Mouse (Mus musculus): ENCODE measurements at regions not wholly inside any gene's neighbourhood (a gene's known extent, or its start where the extent isn't known, plus 50 kb on each side); places are given as distances from the start of the nearest gene placed in this dataset.
"Not testable (repeated sequence)": the region's sequence is repeated elsewhere in the genome, so short reads cannot be mapped to it uniquely, and the experiment has no call there.

GRCm38 (mm10) chr12:115012751-115013150 is 1034.8 kb upstream of the Zfp386 start:
- TF ChIP-seq TAL1 (conservative IDR thresholded peaks at IDR 0.05; ENCODE audit: low read depth, low read length) (no peak), GATA2 (IDR thresholded peaks at IDR 0.05; ENCODE audit: borderline replicate concordance, low read depth, low read length) (no peak), POLR2AphosphoS5 (IDR thresholded peaks at IDR 0.05; ENCODE audit: insufficient replicate concordance, low read depth, low read length) (no peak), CTCF (IDR thresholded peaks at IDR 0.05; ENCODE audit: low read depth, low read length) (no peak), GATA1 (IDR thresholded peaks at IDR 0.05; ENCODE audit: borderline replicate concordance, low read length) (no peak)
- DNase-seq (ENCODE audit: low spot score), result no peak
- Histone ChIP-seq H3K27me3 (ENCODE audit: insufficient read depth, low read length) (no peaks in the 10 kb centered on the region), H3K4me3 (ENCODE audit: low read depth, low read length) (no peak overlapping the region), H3K36me3 (replicated peaks) (no peaks in the 10 kb centered on the region), H3K9me3 (replicated peaks) (peaks cover 2% of the 10 kb centered on the region; the same call in 1 of the 2 replicates), H3K4me1 (ENCODE audit: insufficient read depth, low read depth, low read length) (no peaks in the 10 kb centered on the region)
- ATAC-seq (ENCODE audit: extremely low read depth, insufficient number of reproducible peaks, low FRiP score, poor library complexity, severe bottlenecking), result no peak

- H3K36me3 ChIP-seq (replicated peaks), result no peaks in the 10 kb centered on the region
- H3K27me3 ChIP-seq (ENCODE audit: insufficient read depth, low read length), result no peaks in the 10 kb centered on the region
- no peak for TF ChIP-seq POLR2AphosphoS5 (IDR thresholded peaks at IDR 0.05; ENCODE audit: insufficient replicate concordance, low read depth, low read length)
- TF ChIP-seq GATA1 (IDR thresholded peaks at IDR 0.05; ENCODE audit: borderline replicate concordance, low read length), result no peak
- TF ChIP-seq CTCF (IDR thresholded peaks at IDR 0.05; ENCODE audit: low read depth, low read length), result no peak
- H3K4me3 ChIP-seq (ENCODE audit: low read depth, low read length), result no peak overlapping the region
- no peak for DNase-seq (ENCODE audit: low spot score)
- no peaks in the 10 kb centered on the region for H3K4me1 ChIP-seq (ENCODE audit: insufficient read depth, low read depth, low read length)
- H3K9me3 ChIP-seq (replicated peaks), result 0 out of 2 replicates have a peak, but pooled peaks cover 2% of the 10 kb centered on the region
- ATAC-seq (ENCODE audit: extremely low read depth, insufficient number of reproducible peaks, low FRiP score, poor library complexity, severe bottlenecking), result no peak
Observed at GRCm38 (mm10) chr12:115023742-115024141, 1023.8 kb upstream of the Zfp386 start.

GRCm38 (mm10) chr12:115034438-115035129 is 1012.9 kb upstream of the Zfp386 start:
- H3K4me3 ChIP-seq (ENCODE audit: low read depth, low read length), result no peak overlapping the region
- no peaks in the 10 kb centered on the region for H3K36me3 ChIP-seq (replicated peaks)
- ATAC-seq (ENCODE audit: extremely low read depth, insufficient number of reproducible peaks, low FRiP score, poor library complexity, severe bottlenecking) (no peak), DNase-seq (ENCODE audit: low spot score) (no peak)
- TF ChIP-seq TAL1 (conservative IDR thresholded peaks at IDR 0.05; ENCODE audit: low read depth, low read length) (no peak), CTCF (IDR thresholded peaks at IDR 0.05; ENCODE audit: low read depth, low read length) (no peak), POLR2AphosphoS5 (IDR thresholded peaks at IDR 0.05; ENCODE audit: insufficient replicate concordance, low read depth, low read length) (no peak), GATA2 (IDR thresholded peaks at IDR 0.05; ENCODE audit: borderline replicate concordance, low read depth, low read length) (no peak), GATA1 (IDR thresholded peaks at IDR 0.05; ENCODE audit: borderline replicate concordance, low read length) (no peak)
- no peaks in the 10 kb centered on the region for H3K9me3 ChIP-seq (replicated peaks)
- no peaks in the 10 kb centered on the region for H3K27me3 ChIP-seq (ENCODE audit: insufficient read depth, low read length)
- no peaks in the 10 kb centered on the region for H3K4me1 ChIP-seq (ENCODE audit: insufficient read depth, low read depth, low read length)

- no peak for ATAC-seq (ENCODE audit: extremely low read depth, insufficient number of reproducible peaks, low FRiP score, poor library complexity, severe bottlenecking)
- H3K4me1 ChIP-seq (ENCODE audit: insufficient read depth, low read depth, low read length), result no peaks in the 10 kb centered on the region
- no peaks in the 10 kb centered on the region for H3K9me3 ChIP-seq (replicated peaks)
- no peak for DNase-seq (ENCODE audit: low spot score)
- H3K4me3 ChIP-seq (ENCODE audit: low read depth, low read length), result no peak overlapping the region
- no peak for TF ChIP-seq POLR2AphosphoS5 (IDR thresholded peaks at IDR 0.05; ENCODE audit: insufficient replicate concordance, low read depth, low read length)
- no peak for TF ChIP-seq TAL1 (conservative IDR thresholded peaks at IDR 0.05; ENCODE audit: low read depth, low read length)
- TF ChIP-seq CTCF (IDR thresholded peaks at IDR 0.05; ENCODE audit: low read depth, low read length), result no peak
- no peak for TF ChIP-seq GATA2 (IDR thresholded peaks at IDR 0.05; ENCODE audit: borderline replicate concordance, low read depth, low read length)
- no peak for TF ChIP-seq GATA1 (IDR thresholded peaks at IDR 0.05; ENCODE audit: borderline replicate concordance, low read length)
- no peaks in the 10 kb centered on the region for H3K36me3 ChIP-seq (replicated peaks)
- H3K27me3 ChIP-seq (ENCODE audit: insufficient read depth, low read length), result no peaks in the 10 kb centered on the region
Observed at GRCm38 (mm10) chr12:115055080-115055479, 992.4 kb upstream of the Zfp386 start.

GRCm38 (mm10) chr12:115059954-115060353 is 987.6 kb upstream of the Zfp386 start:
- not testable (repeated sequence) for H3K4me1 ChIP-seq (ENCODE audit: insufficient read depth, low read depth, low read length); H3K4me3 ChIP-seq (ENCODE audit: low read depth, low read length); DNase-seq (ENCODE audit: low spot score); H3K9me3 ChIP-seq (replicated peaks); H3K27me3 ChIP-seq (ENCODE audit: insufficient read depth, low read length); ATAC-seq (ENCODE audit: extremely low read depth, insufficient number of reproducible peaks, low FRiP score, poor library complexity, severe bottlenecking); H3K36me3 ChIP-seq (replicated peaks)

- H3K27me3 ChIP-seq (ENCODE audit: insufficient read depth, low read length), result no peaks in the 10 kb centered on the region
- TF ChIP-seq GATA1 (IDR thresholded peaks at IDR 0.05; ENCODE audit: borderline replicate concordance, low read length), result no peak
- no peak for TF ChIP-seq CTCF (IDR thresholded peaks at IDR 0.05; ENCODE audit: low read depth, low read length)
- TF ChIP-seq TAL1 (conservative IDR thresholded peaks at IDR 0.05; ENCODE audit: low read depth, low read length), result no peak
- TF ChIP-seq GATA2 (IDR thresholded peaks at IDR 0.05; ENCODE audit: borderline replicate concordance, low read depth, low read length), result no peak
- H3K36me3 ChIP-seq (replicated peaks), result no peaks in the 10 kb centered on the region
- no peak for ATAC-seq (ENCODE audit: extremely low read depth, insufficient number of reproducible peaks, low FRiP score, poor library complexity, severe bottlenecking)
- H3K4me1 ChIP-seq (ENCODE audit: insufficient read depth, low read depth, low read length), result no peaks in the 10 kb centered on the region
- H3K9me3 ChIP-seq (replicated peaks), result peaks cover 4% of the 10 kb centered on the region
- no peak for DNase-seq (ENCODE audit: low spot score)
- H3K4me3 ChIP-seq (ENCODE audit: low read depth, low read length), result no peak overlapping the region
Observed at GRCm38 (mm10) chr12:115067251-115067650, 980.3 kb upstream of the Zfp386 start.

- not testable (repeated sequence) for ATAC-seq (ENCODE audit: extremely low read depth, insufficient number of reproducible peaks, low FRiP score, poor library complexity, severe bottlenecking); DNase-seq (ENCODE audit: low spot score); H3K4me3 ChIP-seq (ENCODE audit: low read depth, low read length); H3K4me1 ChIP-seq (ENCODE audit: insufficient read depth, low read depth, low read length); H3K36me3 ChIP-seq (replicated peaks); H3K9me3 ChIP-seq (replicated peaks); H3K27me3 ChIP-seq (ENCODE audit: insufficient read depth, low read length)
Observed at GRCm38 (mm10) chr12:115091460-115091859, 956.1 kb upstream of the Zfp386 start.

Data from G1E (cell line).